Mouse (Mus musculus) midbrain, embryonic 11.5 days (tissue): ENCODE measurements at regions not wholly inside any gene's neighbourhood (a gene's known extent, or its start where the extent isn't known, plus 50 kb on each side); places are given as distances from the start of the nearest gene placed in this dataset.

ENCODE experiments used
- ATAC-seq: fragments of 200-750 bp; cut with Nextera tagmentation; 2 replicates; pipeline ENCODE4 v1.8.0; 2017; ENCODE audit warnings: moderate TSS enrichment, moderate library complexity; ENCODE audit not compliant: low FRiP score
- DNase-seq: peaks from one replicate; pipeline ENCODE4 v3.0.0; 2015; ENCODE audit warnings: low spot score; ENCODE audit errors: missing footprints
- H3K27ac ChIP-seq: fragments of 300-500 bp; sonication (generic); 2 replicates; pipeline ENCODE4 v1.5.1; 2014; ENCODE audit warnings: low read depth, low read length
- H3K27me3 ChIP-seq: fragments of 300-500 bp; sonication (generic); 2 replicates; pipeline ENCODE4 v1.6.1; 2014; ENCODE audit warnings: mild to moderate bottlenecking, low read length, moderate library complexity, mixed read lengths; ENCODE audit not compliant: control insufficient read depth, insufficient read depth
- H3K36me3 ChIP-seq: fragments of 300-500 bp; sonication (generic); 2 replicates; pipeline ENCODE4 v1.6.1; 2014; ENCODE audit warnings: mild to moderate bottlenecking, low read length, moderate library complexity, mixed read lengths; ENCODE audit not compliant: control insufficient read depth, insufficient read depth
- H3K4me1 ChIP-seq: fragments of 300-500 bp; sonication (generic); 2 replicates; pipeline ENCODE4 v1.6.1; 2014; ENCODE audit warnings: low read length; ENCODE audit not compliant: control insufficient read depth, insufficient read depth
- H3K4me2 ChIP-seq: fragments of 300-500 bp; sonication (generic); 2 replicates; pipeline ENCODE4 v1.6.1; 2014; ENCODE audit warnings: mild to moderate bottlenecking, moderate library complexity
- H3K4me3 ChIP-seq: fragments of 300-500 bp; sonication (generic); 2 replicates; pipeline ENCODE4 v1.5.1; 2014; ENCODE audit warnings: low read depth, low read length
- H3K9ac ChIP-seq: fragments of 300-500 bp; sonication (generic); 2 replicates; pipeline ENCODE4 v1.6.1; 2014; ENCODE audit warnings: low read length
- H3K9me3 ChIP-seq: fragments of 300-500 bp; sonication (generic); 2 replicates; pipeline ENCODE4 v1.6.1; 2016; ENCODE audit warnings: low read length; ENCODE audit not compliant: control insufficient read depth
- WGBS: fragments of 180-500 bp; shearing (Covaris S2); extraction: QIAGEN DNeasy Blood & Tissue Kit; methylation state at CpG from one replicate; pipeline ENCODE4 v1.1.7; 2014; 5-methylcytosine and 5-hydroxymethylcytosine counted together

DNA sequence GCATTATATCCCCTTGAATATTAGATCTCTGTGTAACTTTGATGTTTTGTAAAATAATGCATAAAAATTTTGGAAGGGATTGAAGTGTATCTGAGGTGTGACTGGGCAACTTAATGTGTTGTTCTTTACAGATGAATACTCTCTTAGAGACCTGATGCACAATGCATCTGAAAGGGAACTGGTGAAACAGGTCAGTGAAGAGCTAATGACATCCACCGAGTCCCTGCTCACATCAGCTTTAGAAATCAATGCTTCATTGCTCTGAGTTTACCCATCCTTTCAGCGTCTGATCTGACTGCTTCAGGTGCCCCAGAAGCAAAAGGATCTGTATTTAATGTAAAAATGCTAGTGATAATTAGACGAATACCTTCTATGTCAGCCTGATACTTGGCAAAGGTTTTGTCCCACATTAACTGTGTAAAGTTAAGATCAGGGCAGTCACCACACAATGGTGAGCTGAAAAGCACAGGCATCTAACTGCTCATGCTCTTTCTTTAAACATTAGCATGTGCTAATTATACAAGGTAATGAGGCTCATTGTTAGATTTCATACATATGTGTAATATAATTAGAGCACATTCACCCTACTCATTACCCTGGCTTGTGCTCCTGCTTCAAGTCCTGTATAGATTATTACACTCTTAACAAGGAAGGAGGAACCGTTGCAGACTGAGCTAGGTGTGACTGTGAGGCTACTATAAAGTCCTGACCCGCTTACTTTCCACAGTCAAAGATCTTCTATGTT is 204.6 kb upstream of the Tlr4 start:
- H3K4me1 ChIP-seq, result no peaks in the 10 kb centered on the region
- H3K27ac ChIP-seq, result no peak overlapping the region
- H3K36me3 ChIP-seq, result no peaks in the 10 kb centered on the region
- no peaks in the 10 kb centered on the region for H3K9me3 ChIP-seq
- no peak overlapping the region for H3K4me2 ChIP-seq
- ATAC-seq (no peak), DNase-seq (no peak)
- H3K9ac ChIP-seq, result no peak overlapping the region
- H3K27me3 ChIP-seq, result no peaks in the 10 kb centered on the region
- WGBS, result 80% methylated on average over 5 of the region's 5 CpGs
- H3K4me3 ChIP-seq, result no peak overlapping the region

DNA sequence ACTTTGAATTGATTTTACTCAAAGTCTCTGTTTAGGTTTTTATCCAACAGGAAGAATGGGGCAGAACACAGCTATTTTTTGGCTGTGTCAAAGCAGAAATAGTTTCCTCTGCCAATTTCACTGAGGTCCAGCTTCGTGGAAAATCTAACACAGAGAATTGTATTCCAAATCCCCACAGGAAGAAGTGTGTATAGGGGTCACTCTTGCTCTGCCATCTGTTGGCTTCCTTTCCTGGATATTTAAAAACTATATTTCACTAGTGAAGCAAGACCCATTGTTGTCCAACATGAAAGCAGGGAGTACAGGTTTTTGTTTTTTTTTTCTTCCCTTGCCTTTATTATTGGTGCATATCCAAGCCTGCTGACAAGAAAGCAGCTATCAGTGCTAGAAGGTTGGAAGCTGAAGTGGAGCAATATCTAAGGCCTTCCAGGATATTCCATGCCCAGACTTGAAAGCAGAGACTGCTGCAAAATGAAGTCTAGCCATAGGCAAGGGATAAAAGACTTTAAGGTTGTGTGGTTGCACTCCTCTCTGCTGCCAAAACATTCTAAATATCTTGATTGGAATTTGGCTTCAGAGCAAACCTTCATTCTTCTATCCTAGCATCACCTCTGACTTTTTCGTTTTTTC is 208.5 kb upstream of the Tlr4 start:
- Histone ChIP-seq H3K9me3 (no peaks in the 10 kb centered on the region), H3K4me2 (no peak overlapping the region), H3K36me3 (no peaks in the 10 kb centered on the region), H3K4me1 (no peaks in the 10 kb centered on the region), H3K27me3 (no peaks in the 10 kb centered on the region), H3K4me3 (no peak overlapping the region), H3K27ac (no peak overlapping the region), H3K9ac (no peak overlapping the region)
- 86% methylated on average over 2 of the region's 2 CpGs for WGBS
- ATAC-seq (no peak), DNase-seq (no peak)

DNA sequence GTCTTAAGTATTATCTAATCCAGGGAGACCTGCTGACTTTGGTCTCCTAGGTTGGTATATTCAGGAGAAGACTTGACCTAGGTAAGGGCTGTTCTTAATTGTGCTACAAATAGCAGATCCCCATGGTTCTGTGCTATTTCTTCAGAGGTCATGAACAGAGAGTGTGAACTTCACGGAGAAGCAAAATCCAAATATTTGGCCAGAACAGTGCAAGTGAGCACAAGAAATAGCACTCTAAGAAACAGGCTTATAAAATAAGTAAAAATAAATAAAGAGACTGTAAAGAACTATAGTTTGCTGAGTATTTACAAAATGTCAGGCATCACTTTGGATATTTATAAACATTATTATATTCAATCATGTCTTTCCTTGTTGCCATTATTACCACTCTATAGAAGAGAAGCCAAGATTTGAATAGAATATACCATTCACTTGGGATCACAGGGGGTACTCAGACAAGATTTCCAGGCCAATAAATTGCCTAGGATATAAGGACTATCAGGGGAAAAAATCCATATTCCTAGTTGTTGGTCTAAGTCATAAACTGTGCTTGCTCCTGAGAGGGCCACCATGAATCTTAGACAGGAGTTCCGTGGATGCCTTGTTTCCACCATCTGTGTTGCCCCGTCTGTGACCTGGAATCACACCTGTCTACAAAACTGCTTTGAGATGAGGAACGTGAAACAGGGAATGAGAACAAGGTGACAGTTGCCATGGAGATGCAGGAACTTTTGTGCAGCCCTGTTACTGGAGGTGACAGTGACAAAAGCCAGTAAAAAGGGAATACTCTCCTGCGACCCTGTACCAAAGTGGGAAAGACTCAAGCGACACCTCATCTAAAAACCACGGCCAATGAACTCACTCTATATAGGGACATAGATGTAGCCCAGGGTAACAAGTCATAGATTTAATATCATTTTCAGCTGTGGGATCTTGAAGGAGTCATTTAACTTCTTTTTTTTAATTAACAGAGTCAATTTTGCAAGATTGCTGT is 209.3 kb upstream of the Tlr4 start:
- Histone ChIP-seq H3K4me3 (no peak overlapping the region), H3K9ac (no peak overlapping the region), H3K4me2 (no peak overlapping the region), H3K36me3 (no peaks in the 10 kb centered on the region), H3K27me3 (no peaks in the 10 kb centered on the region), H3K4me1 (no peaks in the 10 kb centered on the region), H3K9me3 (no peaks in the 10 kb centered on the region), H3K27ac (no peak overlapping the region)
- no peak for DNase-seq
- WGBS, result 86% methylated on average over 7 of the region's 7 CpGs
- ATAC-seq, result no peak

DNA sequence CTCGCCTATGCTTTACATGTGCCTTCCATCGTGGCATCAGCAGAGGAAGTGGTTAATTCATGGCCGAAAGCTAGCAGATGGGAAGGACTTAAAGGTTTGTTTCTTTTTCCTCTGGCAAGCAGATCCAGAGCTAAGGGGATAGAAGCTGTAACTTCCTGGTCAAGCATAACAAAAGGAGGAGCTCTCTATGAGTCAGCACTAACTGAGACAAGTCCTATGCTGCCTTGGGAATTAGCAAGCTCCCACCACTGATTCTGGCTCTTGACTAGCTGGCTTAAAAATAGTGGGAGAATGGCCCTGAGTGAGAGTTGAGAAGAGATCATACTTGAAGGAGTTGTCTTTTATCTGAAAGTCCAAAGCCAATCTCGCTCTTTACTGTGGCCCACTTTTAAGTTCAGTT is 210.3 kb upstream of the Tlr4 start:
- no peak for DNase-seq
- no peak for ATAC-seq
- H3K4me2 ChIP-seq, result no peak overlapping the region
- H3K9me3 ChIP-seq, result no peaks in the 10 kb centered on the region
- H3K27ac ChIP-seq, result no peak overlapping the region
- no peaks in the 10 kb centered on the region for H3K4me1 ChIP-seq
- no peak overlapping the region for H3K9ac ChIP-seq
- no peak overlapping the region for H3K4me3 ChIP-seq
- H3K27me3 ChIP-seq, result no peaks in the 10 kb centered on the region
- 86% methylated on average over 4 of the region's 4 CpGs for WGBS
- no peaks in the 10 kb centered on the region for H3K36me3 ChIP-seq

DNA sequence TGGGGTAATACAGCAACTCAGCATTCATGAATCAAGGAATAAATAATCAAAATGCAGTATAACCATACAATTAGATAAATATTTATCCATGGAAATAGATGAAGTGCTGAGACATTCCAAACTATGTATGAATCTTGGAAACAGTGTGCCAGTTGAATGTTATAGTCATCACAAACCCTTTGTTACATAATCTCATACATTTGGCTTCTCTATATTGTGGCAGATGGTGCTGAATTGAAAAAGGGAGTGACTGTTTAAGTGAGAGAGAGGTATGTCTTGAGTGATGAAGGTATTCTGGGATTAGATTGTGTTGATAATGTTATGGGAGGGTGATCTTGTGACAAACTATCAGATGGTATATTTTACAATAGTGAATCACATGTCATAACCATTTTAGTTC is 200.4 kb upstream of the Astn2 start:
- H3K27me3 ChIP-seq, result no peaks in the 10 kb centered on the region
- no peaks in the 10 kb centered on the region for H3K4me1 ChIP-seq
- no peak overlapping the region for H3K4me3 ChIP-seq
- H3K9me3 ChIP-seq, result no peaks in the 10 kb centered on the region
- H3K4me2 ChIP-seq, result no peak overlapping the region
- H3K27ac ChIP-seq, result no peak overlapping the region
- H3K9ac ChIP-seq, result no peak overlapping the region
- DNase-seq (no peak), ATAC-seq (no peak)
- H3K36me3 ChIP-seq, result no peaks in the 10 kb centered on the region

DNA sequence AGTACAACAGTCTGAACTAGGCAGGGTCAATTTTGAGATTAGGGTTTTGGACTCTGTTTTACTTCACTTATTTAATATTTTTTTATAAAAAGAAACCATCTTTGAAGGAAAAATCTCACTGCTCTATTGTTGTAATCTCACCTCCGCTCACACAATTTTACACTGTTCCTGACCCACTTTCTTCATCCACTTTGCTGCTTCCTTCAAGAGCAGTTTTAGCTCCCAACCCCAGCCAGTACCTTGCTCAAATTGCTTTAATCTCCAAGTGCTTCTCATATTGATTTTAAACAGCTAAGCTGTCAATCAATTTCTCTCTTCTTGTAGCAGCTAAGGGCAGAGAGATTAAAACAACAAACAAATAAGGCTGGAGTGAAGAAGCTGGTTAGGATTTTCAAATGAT is 194.3 kb upstream of the Astn2 start:
- Histone ChIP-seq H3K4me1 (no peaks in the 10 kb centered on the region), H3K27me3 (no peaks in the 10 kb centered on the region), H3K27ac (no peak overlapping the region), H3K9me3 (no peaks in the 10 kb centered on the region), H3K4me2 (no peak overlapping the region), H3K36me3 (no peaks in the 10 kb centered on the region), H3K9ac (no peak overlapping the region), H3K4me3 (no peak overlapping the region)
- no peak for ATAC-seq
- no peak for DNase-seq
- 87% methylated on average over 1 of the region's 1 CpGs for WGBS

DNA sequence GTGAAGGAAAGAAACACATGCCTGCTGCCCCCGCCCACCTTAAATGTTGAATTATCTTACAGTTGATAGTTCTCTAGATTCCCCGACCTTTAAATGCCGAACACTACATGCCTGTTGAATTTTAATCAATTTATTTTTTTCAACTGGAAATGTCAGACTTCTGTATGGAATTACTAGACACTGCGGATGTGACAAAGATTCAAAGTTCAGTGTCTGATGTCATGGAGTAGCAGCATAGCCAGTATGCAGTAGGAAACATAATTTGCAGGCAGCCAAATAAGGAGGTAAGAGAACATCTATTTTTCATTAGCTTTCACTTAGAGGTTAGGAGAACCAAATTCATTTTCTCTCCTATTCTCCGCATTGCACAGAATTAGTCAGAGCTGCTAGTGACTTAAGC is 182.2 kb upstream of the Astn2 start:
- H3K36me3 ChIP-seq, result no peaks in the 10 kb centered on the region
- no peaks in the 10 kb centered on the region for H3K9me3 ChIP-seq
- H3K27ac ChIP-seq, result no peak overlapping the region
- no peak overlapping the region for H3K4me2 ChIP-seq
- 0 out of 2 replicates have a peak, but pooled peaks cover 3% of the 10 kb centered on the region for H3K4me1 ChIP-seq
- WGBS, result 60% methylated on average over 5 of the region's 5 CpGs
- DNase-seq, result no peak
- no peak overlapping the region for H3K9ac ChIP-seq
- no peaks in the 10 kb centered on the region for H3K27me3 ChIP-seq
- ATAC-seq, result peak; percentile 24; the same call in 1 of the 2 replicates
- no peak overlapping the region for H3K4me3 ChIP-seq

DNA sequence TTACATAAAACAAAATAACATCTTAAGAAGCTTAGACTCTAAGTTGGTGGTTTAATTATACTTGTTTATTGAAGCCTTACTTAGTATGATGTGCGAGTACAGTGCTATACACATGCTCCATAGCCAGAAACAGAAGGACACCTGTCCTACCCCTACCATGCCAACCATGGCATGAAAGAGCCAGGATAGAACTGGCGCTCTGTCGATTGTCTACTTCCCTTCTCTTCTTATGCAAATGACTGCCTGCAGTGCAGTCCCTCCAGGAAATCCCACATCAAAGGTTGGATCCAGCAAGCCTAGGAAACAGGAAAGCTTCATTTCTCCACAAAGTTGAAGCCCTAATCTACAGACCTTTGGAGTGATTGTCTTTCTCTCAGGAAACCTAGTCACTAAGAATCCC is 181.8 kb upstream of the Astn2 start:
- Histone ChIP-seq H3K9me3 (no peaks in the 10 kb centered on the region), H3K4me3 (no peak overlapping the region), H3K9ac (no peak overlapping the region), H3K27ac (no peak overlapping the region), H3K27me3 (no peaks in the 10 kb centered on the region), H3K4me1 (0 out of 2 replicates have a peak, but pooled peaks cover 3% of the 10 kb centered on the region), H3K4me2 (no peak overlapping the region), H3K36me3 (no peaks in the 10 kb centered on the region)
- WGBS, result 6% methylated on average over 3 of the region's 3 CpGs
- ATAC-seq, result peak; percentile 57; the same call in 1 of the 2 replicates
- DNase-seq, result peak; percentile 81

DNA sequence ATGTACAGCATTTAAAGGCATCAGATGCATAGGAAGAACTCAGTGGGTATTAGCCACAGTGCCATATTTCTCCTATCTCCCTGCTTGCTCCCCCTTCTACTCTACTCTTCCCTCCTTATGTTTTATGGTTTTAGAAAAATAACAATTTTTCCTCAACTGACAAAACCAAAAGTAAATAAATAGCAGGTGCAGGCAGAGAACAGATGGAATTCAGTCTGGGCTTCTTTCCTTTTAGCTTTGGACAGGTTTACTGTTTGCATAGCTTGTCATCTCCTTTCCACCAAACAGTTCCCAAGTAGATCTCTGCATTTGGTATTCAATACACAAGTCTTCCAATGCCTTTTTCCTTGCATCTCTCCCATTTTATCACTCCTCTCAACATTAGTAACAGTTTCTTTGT is 152.5 kb upstream of the Astn2 start:
- Histone ChIP-seq H3K27me3 (no peaks in the 10 kb centered on the region), H3K4me1 (no peaks in the 10 kb centered on the region), H3K4me2 (no peak overlapping the region), H3K9me3 (no peaks in the 10 kb centered on the region), H3K9ac (no peak overlapping the region), H3K27ac (no peak overlapping the region), H3K4me3 (no peak overlapping the region), H3K36me3 (no peaks in the 10 kb centered on the region)
- ATAC-seq (no peak), DNase-seq (no peak)
